Mouse (Mus musculus) lung, postnatal 0 days (tissue): ENCODE measurements around the gene Phf21a.

Experiments
- CTCF ChIP-seq: IDR thresholded peaks from 2 replicates; pipeline ENCODE4 v1.5.1; 2016; ENCODE audit warnings: antibody characterized with exemption, mild to moderate bottlenecking
- EP300 ChIP-seq: IDR thresholded peaks from 2 replicates; pipeline ENCODE4 v1.6.1; 2016; ENCODE audit warnings: antibody characterized with exemption, mild to moderate bottlenecking, control low read depth

- TF ChIP-seq EP300 (no peak), CTCF (peak; percentile 57)
Observed at GRCm38 (mm10) chr2:92322669-92323068, 229.8 kb downstream of the Phf21a start.
